Mouse (Mus musculus): ENCODE data around the gene Tex19.2.

GRCm38 (mm10) chr11:121082857-121083500 lies 35.5 kb downstream of the Tex19.2 start:
- TF ChIP-seq GATA2 (IDR thresholded peaks at IDR 0.05; ENCODE audit: borderline replicate concordance, low read depth, low read length) (no peak), CTCF (IDR thresholded peaks at IDR 0.05; ENCODE audit: low read depth, low read length) (no peak), TAL1 (conservative IDR thresholded peaks at IDR 0.05; ENCODE audit: low read depth, low read length) (no peak), GATA1 (IDR thresholded peaks at IDR 0.05; ENCODE audit: borderline replicate concordance, low read length) (no peak), POLR2AphosphoS5 (IDR thresholded peaks at IDR 0.05; ENCODE audit: insufficient replicate concordance, low read depth, low read length) (no peak)
